Mouse (Mus musculus): Measurements from ENCODE around the gene Gm8281.
"Not testable (repeated sequence)": the region's sequence is repeated elsewhere in the genome, so short reads cannot be mapped to it uniquely, and the experiment has no call there.

The Gm8281 gene

GRCm38 (mm10) chr14:5070611-5071490 is at the start of gene Gm8281:
TSS of gene Gm8281 (plus strand) at chr14:5071040.
- DNase-seq (ENCODE audit: low spot score): not testable (repeated sequence)

DNA sequence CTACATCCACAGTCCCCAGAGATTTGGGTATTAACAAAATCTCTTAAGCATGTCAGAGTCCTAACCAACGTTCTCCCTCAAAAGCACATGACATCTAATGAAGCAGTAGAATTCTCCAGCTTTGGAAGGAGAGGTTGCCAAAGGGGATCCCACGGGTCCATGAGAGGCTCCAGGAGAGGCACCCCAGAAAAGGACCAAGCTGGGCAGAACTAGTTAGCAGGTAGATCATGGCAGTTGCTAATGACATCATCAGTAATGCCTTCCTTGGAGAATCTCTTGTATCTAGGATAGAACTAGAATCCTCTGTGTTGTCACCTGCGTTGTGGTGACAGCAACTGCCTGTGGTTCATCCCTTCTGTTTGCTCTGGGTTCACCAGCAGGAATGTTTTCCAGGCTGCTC is 20.5 kb upstream of the Gm8281 start, which contains the start of gene 4930555G01Rik:
TSS of gene 4930555G01Rik (plus strand) at position 301 of the 400 bp plus-strand sequence.
- DNase-seq (ENCODE audit: low spot score): not testable (repeated sequence)

DNA sequence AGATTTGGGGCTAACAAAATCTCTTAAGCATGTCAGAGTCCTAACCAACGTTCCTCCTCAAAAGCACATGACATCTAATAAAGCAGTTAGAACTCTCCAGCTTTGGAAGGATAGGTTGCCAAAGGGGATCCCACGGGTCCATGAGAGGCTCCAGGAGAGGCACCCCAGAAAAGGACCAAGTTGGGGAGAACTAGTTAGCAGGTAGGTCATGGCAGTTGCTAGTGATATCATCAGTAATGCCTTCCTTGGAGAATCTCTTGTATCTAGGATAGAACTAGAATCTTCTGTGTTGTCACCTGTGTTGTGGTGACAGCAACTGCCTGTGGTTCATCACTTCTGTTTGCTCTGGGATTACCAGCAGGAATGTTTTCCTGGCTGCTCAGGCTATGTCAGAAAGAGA is 60.4 kb downstream of the Gm8281 start, which contains the start of gene Gm8279:
TSS of gene Gm8279 (plus strand) at position 301 of the 400 bp plus-strand sequence.
- not testable (repeated sequence) for DNase-seq (ENCODE audit: low spot score)
